Mouse (Mus musculus): Measurements from ENCODE around the gene Adam12. TPM values are rescaled to one million over a fixed set of nuclear protein-coding genes. Genes with fewer than 3 reads are reported as not detected.
A peak's percentile ranks its signal among the peaks of the same experiment; 100 is the strongest.

The Adam12 gene
- polyA plus RNA-seq, 1 experiment from 2014 or later = 15.1 TPM

GRCm38 (mm10) chr7:134193089-134193488, 38.9 kb downstream of the Adam12 start:
- ATAC-seq (replicated peaks; ENCODE audit: low FRiP score, low TSS enrichment, low read depth) = no peak
- WGBS = 79% methylated on average over 3 of the region's 3 CpGs

GRCm38 (mm10) chr7:134190101-134190500, 41.8 kb downstream of the Adam12 start:
- no peak overlapping the region for H3K4me2 ChIP-seq (ENCODE audit: low read length)
- H3K27ac ChIP-seq (ENCODE audit: low read depth) = no peak overlapping the region
- WGBS = 44% methylated on average over 6 of the region's 6 CpGs
- no peak overlapping the region for H3K9ac ChIP-seq (ENCODE audit: low read length)
- H3K4me1 ChIP-seq (replicated peaks; ENCODE audit: control insufficient read depth, insufficient read depth, low read length) = 0 out of 2 replicates have a peak, but pooled peaks cover 9% of the 10 kb centered on the region
- H3K36me3 ChIP-seq (ENCODE audit: control insufficient read depth, insufficient read depth, low read length) = no peaks in the 10 kb centered on the region
- no peak overlapping the region for H3K4me3 ChIP-seq (ENCODE audit: low read depth, low read length)
- H3K27me3 ChIP-seq (replicated peaks; ENCODE audit: control insufficient read depth, insufficient read depth, low read length) = no peaks in the 10 kb centered on the region
- no peak for ATAC-seq (replicated peaks; ENCODE audit: low FRiP score, low TSS enrichment, low read depth)
- H3K9me3 ChIP-seq (ENCODE audit: control insufficient read depth, low read length) = peaks cover 4% of the 10 kb centered on the region; the same call in 1 of the 2 replicates
- DNase-seq (ENCODE audit: low spot score) = no peak

More at GRCm38 (mm10) chr7:134193089-134193488, 38.9 kb downstream of the Adam12 start:
- no peak overlapping the region for H3K4me2 ChIP-seq (ENCODE audit: low read length)
- H3K4me3 ChIP-seq (ENCODE audit: low read depth, low read length) = no peak overlapping the region
- no peak overlapping the region for H3K9ac ChIP-seq (ENCODE audit: low read length)
- H3K9me3 ChIP-seq (ENCODE audit: control insufficient read depth, low read length) = peaks cover 4% of the 10 kb centered on the region; the same call in 1 of the 2 replicates
- no peaks in the 10 kb centered on the region for H3K36me3 ChIP-seq (ENCODE audit: control insufficient read depth, insufficient read depth, low read length)
- H3K27me3 ChIP-seq (replicated peaks; ENCODE audit: control insufficient read depth, insufficient read depth, low read length) = no peaks in the 10 kb centered on the region
- no peak for DNase-seq (ENCODE audit: low spot score)
- 0 out of 2 replicates have a peak, but pooled peaks cover 9% of the 10 kb centered on the region for H3K4me1 ChIP-seq (replicated peaks; ENCODE audit: control insufficient read depth, insufficient read depth, low read length)
- H3K27ac ChIP-seq (ENCODE audit: low read depth) = no peak overlapping the region

- no peak overlapping the region for H3K4me2 ChIP-seq (ENCODE audit: low read length)
- no peaks in the 10 kb centered on the region for H3K27me3 ChIP-seq (replicated peaks; ENCODE audit: control insufficient read depth, insufficient read depth, low read length)
- 69% methylated on average over 6 of the region's 6 CpGs for WGBS
- H3K9me3 ChIP-seq (ENCODE audit: control insufficient read depth, low read length) = peaks cover under 1% of the 10 kb centered on the region; the same call in 1 of the 2 replicates
- no peak overlapping the region for H3K4me3 ChIP-seq (ENCODE audit: low read depth, low read length)
- peak; percentile 16 for DNase-seq (ENCODE audit: low spot score)
- H3K27ac ChIP-seq (ENCODE audit: low read depth) = no peak overlapping the region
- no peak for ATAC-seq (replicated peaks; ENCODE audit: low FRiP score, low TSS enrichment, low read depth)
- H3K9ac ChIP-seq (ENCODE audit: low read length) = no peak overlapping the region
- H3K36me3 ChIP-seq (ENCODE audit: control insufficient read depth, insufficient read depth, low read length) = no peaks in the 10 kb centered on the region
- H3K4me1 ChIP-seq (replicated peaks; ENCODE audit: control insufficient read depth, insufficient read depth, low read length) = 0 out of 2 replicates have a peak, but pooled peaks cover 9% of the 10 kb centered on the region
Measured at GRCm38 (mm10) chr7:134188565-134188964, 43.4 kb downstream of the Adam12 start.

GRCm38 (mm10) chr7:134187946-134188345, 44.0 kb downstream of the Adam12 start:
- Histone ChIP-seq H3K36me3 (ENCODE audit: control insufficient read depth, insufficient read depth, low read length) (no peaks in the 10 kb centered on the region), H3K9me3 (ENCODE audit: control insufficient read depth, low read length) (no peaks in the 10 kb centered on the region), H3K27ac (ENCODE audit: low read depth) (no peak overlapping the region), H3K4me3 (ENCODE audit: low read depth, low read length) (no peak overlapping the region), H3K27me3 (replicated peaks; ENCODE audit: control insufficient read depth, insufficient read depth, low read length) (no peaks in the 10 kb centered on the region), H3K4me1 (replicated peaks; ENCODE audit: control insufficient read depth, insufficient read depth, low read length) (0 out of 2 replicates have a peak, but pooled peaks cover 9% of the 10 kb centered on the region), H3K9ac (ENCODE audit: low read length) (no peak overlapping the region), H3K4me2 (ENCODE audit: low read length) (no peak overlapping the region)
- WGBS = 79% methylated on average over 1 of the region's 1 CpGs
- DNase-seq (ENCODE audit: low spot score) (no peak), ATAC-seq (replicated peaks; ENCODE audit: low FRiP score, low TSS enrichment, low read depth) (no peak)

- ATAC-seq (replicated peaks; ENCODE audit: low FRiP score, low TSS enrichment, low read depth) (no peak), DNase-seq (ENCODE audit: low spot score) (no peak)
- Histone ChIP-seq H3K4me2 (ENCODE audit: low read length) (no peak overlapping the region), H3K27ac (ENCODE audit: low read depth) (no peak overlapping the region), H3K36me3 (ENCODE audit: control insufficient read depth, insufficient read depth, low read length) (no peaks in the 10 kb centered on the region), H3K27me3 (replicated peaks; ENCODE audit: control insufficient read depth, insufficient read depth, low read length) (no peaks in the 10 kb centered on the region), H3K4me1 (replicated peaks; ENCODE audit: control insufficient read depth, insufficient read depth, low read length) (0 out of 2 replicates have a peak, but pooled peaks cover 9% of the 10 kb centered on the region), H3K4me3 (ENCODE audit: low read depth, low read length) (no peak overlapping the region), H3K9me3 (ENCODE audit: control insufficient read depth, low read length) (no peaks in the 10 kb centered on the region), H3K9ac (ENCODE audit: low read length) (no peak overlapping the region)
- 94% methylated on average over 10 of the region's 10 CpGs for WGBS
Measured at GRCm38 (mm10) chr7:134186497-134186896, 45.4 kb downstream of the Adam12 start.

GRCm38 (mm10) chr7:134185751-134186150, 46.2 kb downstream of the Adam12 start:
- Histone ChIP-seq H3K4me1 (replicated peaks; ENCODE audit: control insufficient read depth, insufficient read depth, low read length) (0 out of 2 replicates have a peak, but pooled peaks cover 9% of the 10 kb centered on the region), H3K27me3 (replicated peaks; ENCODE audit: control insufficient read depth, insufficient read depth, low read length) (no peaks in the 10 kb centered on the region), H3K4me3 (ENCODE audit: low read depth, low read length) (no peak overlapping the region), H3K4me2 (ENCODE audit: low read length) (no peak overlapping the region), H3K27ac (ENCODE audit: low read depth) (no peak overlapping the region), H3K9me3 (ENCODE audit: control insufficient read depth, low read length) (no peaks in the 10 kb centered on the region), H3K9ac (ENCODE audit: low read length) (no peak overlapping the region), H3K36me3 (ENCODE audit: control insufficient read depth, insufficient read depth, low read length) (no peaks in the 10 kb centered on the region)
- DNase-seq (ENCODE audit: low spot score) (no peak), ATAC-seq (replicated peaks; ENCODE audit: low FRiP score, low TSS enrichment, low read depth) (no peak)
- 83% methylated on average over 4 of the region's 4 CpGs for WGBS

- no peaks in the 10 kb centered on the region for H3K9me3 ChIP-seq (ENCODE audit: control insufficient read depth, low read length)
- no peak overlapping the region for H3K9ac ChIP-seq (ENCODE audit: low read length)
- H3K4me1 ChIP-seq (replicated peaks; ENCODE audit: control insufficient read depth, insufficient read depth, low read length) = no peaks in the 10 kb centered on the region
- ATAC-seq (replicated peaks; ENCODE audit: low FRiP score, low TSS enrichment, low read depth) (no peak), DNase-seq (ENCODE audit: low spot score) (no peak)
- H3K27ac ChIP-seq (ENCODE audit: low read depth) = no peak overlapping the region
- H3K36me3 ChIP-seq (ENCODE audit: control insufficient read depth, insufficient read depth, low read length) = no peaks in the 10 kb centered on the region
- H3K4me3 ChIP-seq (ENCODE audit: low read depth, low read length) = no peak overlapping the region
- H3K27me3 ChIP-seq (replicated peaks; ENCODE audit: control insufficient read depth, insufficient read depth, low read length) = no peaks in the 10 kb centered on the region
- no peak overlapping the region for H3K4me2 ChIP-seq (ENCODE audit: low read length)
- WGBS = 66% methylated on average over 1 of the region's 1 CpGs
Measured at GRCm38 (mm10) chr7:134181717-134182116, 50.2 kb downstream of the Adam12 start.

- no peak for ATAC-seq (replicated peaks; ENCODE audit: low FRiP score, low TSS enrichment, low read depth)
- no peak overlapping the region for H3K27ac ChIP-seq (ENCODE audit: low read depth)
- H3K9ac ChIP-seq (ENCODE audit: low read length) = no peak overlapping the region
- H3K4me1 ChIP-seq (replicated peaks; ENCODE audit: control insufficient read depth, insufficient read depth, low read length) = no peaks in the 10 kb centered on the region
- DNase-seq (ENCODE audit: low spot score) = peak; percentile 34
- H3K4me2 ChIP-seq (ENCODE audit: low read length) = no peak overlapping the region
- no peaks in the 10 kb centered on the region for H3K27me3 ChIP-seq (replicated peaks; ENCODE audit: control insufficient read depth, insufficient read depth, low read length)
- WGBS = 88% methylated on average over 1 of the region's 1 CpGs
- no peaks in the 10 kb centered on the region for H3K9me3 ChIP-seq (ENCODE audit: control insufficient read depth, low read length)
- no peaks in the 10 kb centered on the region for H3K36me3 ChIP-seq (ENCODE audit: control insufficient read depth, insufficient read depth, low read length)
- no peak overlapping the region for H3K4me3 ChIP-seq (ENCODE audit: low read depth, low read length)
Measured at GRCm38 (mm10) chr7:134181056-134181455, 50.9 kb downstream of the Adam12 start.

GRCm38 (mm10) chr7:134177051-134177450, 54.9 kb downstream of the Adam12 start:
- H3K9ac ChIP-seq (ENCODE audit: low read length) = no peak overlapping the region
- no peaks in the 10 kb centered on the region for H3K27me3 ChIP-seq (replicated peaks; ENCODE audit: control insufficient read depth, insufficient read depth, low read length)
- ATAC-seq (replicated peaks; ENCODE audit: low FRiP score, low TSS enrichment, low read depth) (no peak), DNase-seq (ENCODE audit: low spot score) (peak; percentile 34)
- H3K27ac ChIP-seq (ENCODE audit: low read depth) = no peak overlapping the region
- no peaks in the 10 kb centered on the region for H3K36me3 ChIP-seq (ENCODE audit: control insufficient read depth, insufficient read depth, low read length)
- 85% methylated on average over 2 of the region's 2 CpGs for WGBS
- H3K4me2 ChIP-seq (ENCODE audit: low read length) = no peak overlapping the region
- no peaks in the 10 kb centered on the region for H3K4me1 ChIP-seq (replicated peaks; ENCODE audit: control insufficient read depth, insufficient read depth, low read length)
- H3K9me3 ChIP-seq (ENCODE audit: control insufficient read depth, low read length) = no peaks in the 10 kb centered on the region
- no peak overlapping the region for H3K4me3 ChIP-seq (ENCODE audit: low read depth, low read length)
